Mouse (Mus musculus) cerebellum, postnatal 4 days (tissue): Measurements from ENCODE around the gene Sdad1.
"Not testable (repeated sequence)": the region's sequence is repeated elsewhere in the genome, so short reads cannot be mapped to it uniquely, and the experiment has no call there.

Experiments
- DNase-seq, 2 experiments: peaks; one replicate each; pipeline ENCODE4 v3.0.0; 2022; ENCODE audit warnings: low spot score in 2 of 2, mixed read lengths in 1 of 2

Gene Sdad1

GRCm38 (mm10) chr5:92309681-92310511, at the start of gene Sdad1:
Gene Sdad1, minus strand, starts transcription at chr5:92310479.
- DNase-seq, result peak; percentile 83 to 92

- no peak for DNase-seq
These were observed 48.6 kb upstream of the Sdad1 start for GRCm38 (mm10) chr5:92358767-92359455.

GRCm38 (mm10) chr5:92358033-92358432, 47.8 kb upstream of the Sdad1 start:
- DNase-seq, result no peak

- no peak for DNase-seq
These were observed 43.2 kb upstream of the Sdad1 start for GRCm38 (mm10) chr5:92353517-92353916.

- DNase-seq, result not testable (repeated sequence)
These were observed 42.4 kb upstream of the Sdad1 start for GRCm38 (mm10) chr5:92352716-92353115.

GRCm38 (mm10) chr5:92349731-92350130, 39.5 kb upstream of the Sdad1 start:
- DNase-seq, result no peak

- no peak for DNase-seq
These were observed 38.6 kb upstream of the Sdad1 start, which contains the start of gene Cxcl10 for GRCm38 (mm10) chr5:92348794-92349413. Gene Cxcl10, minus strand, starts transcription at chr5:92348889.

GRCm38 (mm10) chr5:92345006-92345405, 34.7 kb upstream of the Sdad1 start:
- no peak for DNase-seq

GRCm38 (mm10) chr5:92340606-92341005, 30.3 kb upstream of the Sdad1 start:
- DNase-seq, result no peak

GRCm38 (mm10) chr5:92336743-92337142, 26.5 kb upstream of the Sdad1 start:
- DNase-seq, result no peak

- DNase-seq, result no peak
These were observed 22.1 kb upstream of the Sdad1 start for GRCm38 (mm10) chr5:92332359-92332840.

GRCm38 (mm10) chr5:92331635-92332338, 21.5 kb upstream of the Sdad1 start, which contains the start of gene Art3:
Gene Art3, plus strand, starts transcription at chr5:92331827.
- DNase-seq, result no peak

- no peak for DNase-seq
These were observed 20.8 kb upstream of the Sdad1 start for GRCm38 (mm10) chr5:92331122-92331521.

- DNase-seq, result no peak
These were observed 17.6 kb upstream of the Sdad1 start, which contains the start of gene Cxcl9 for GRCm38 (mm10) chr5:92327929-92328328. Gene Cxcl9, minus strand, starts transcription at chr5:92328079.

GRCm38 (mm10) chr5:92327367-92327766, 17.1 kb upstream of the Sdad1 start:
- DNase-seq, result no peak

GRCm38 (mm10) chr5:92323264-92323663, 13.0 kb upstream of the Sdad1 start:
- no peak for DNase-seq

GRCm38 (mm10) chr5:92322612-92323011, 12.3 kb upstream of the Sdad1 start:
- DNase-seq, result no peak

- DNase-seq, result no peak
These were observed 11.5 kb upstream of the Sdad1 start for GRCm38 (mm10) chr5:92321631-92322400.

- no peak for DNase-seq
These were observed 8.3 kb upstream of the Sdad1 start for GRCm38 (mm10) chr5:92318596-92318995.

- DNase-seq, result no peak
These were observed 7.8 kb upstream of the Sdad1 start for GRCm38 (mm10) chr5:92318119-92318518.

GRCm38 (mm10) chr5:92313776-92314175, 3.5 kb upstream of the Sdad1 start:
- DNase-seq, result no peak
